Mouse (Mus musculus): ENCODE measurements around the gene Kcna7.
"Not testable (repeated sequence)": the region's sequence is repeated elsewhere in the genome, so short reads cannot be mapped to it uniquely, and the experiment has no call there.

Kcna7 gene

DNA sequence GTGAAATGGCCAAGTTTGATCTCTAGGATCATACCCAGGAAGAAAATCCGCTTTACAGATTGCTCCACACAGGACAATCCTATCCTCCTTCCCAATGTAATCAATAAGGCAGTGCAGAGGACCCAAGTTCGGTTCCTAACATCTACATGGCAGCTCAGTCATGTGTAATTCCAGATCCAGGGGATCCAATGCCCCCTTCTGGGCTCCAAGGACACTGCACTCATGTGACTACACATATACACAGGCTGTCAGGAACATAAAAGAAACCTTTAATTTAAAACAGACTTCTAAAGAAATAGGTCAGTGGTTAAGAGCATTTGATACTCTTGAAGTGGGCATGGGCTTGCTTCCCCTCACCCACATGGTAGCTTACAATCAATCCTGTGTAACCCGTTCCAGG lies 19.4 kb upstream of the Kcna7 start:
- DNase-seq (ENCODE audit: low read depth in 2 of 2, low spot score in 2 of 2), result no peak

DNA sequence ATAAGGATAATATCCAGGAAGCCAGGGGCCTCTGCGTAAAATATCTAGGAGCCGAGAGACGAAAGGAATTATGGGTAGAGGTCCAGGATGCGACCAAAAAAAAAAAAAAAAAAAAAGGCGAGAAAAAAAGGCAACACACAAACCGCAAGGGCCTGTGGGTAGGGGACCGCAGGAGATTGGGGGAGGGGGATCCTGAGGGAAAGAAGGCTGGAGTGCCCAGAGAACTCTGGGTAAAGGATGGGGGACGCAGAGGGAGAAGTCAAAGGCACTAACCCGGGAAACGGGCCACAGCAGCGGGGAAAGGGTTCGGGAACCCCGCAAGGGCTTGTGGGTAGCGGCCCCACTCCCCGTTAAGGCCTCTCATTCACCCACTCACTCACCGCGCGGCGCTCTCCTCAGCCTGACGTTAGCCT lies 10.3 kb upstream of the Kcna7 start:
- DNase-seq (ENCODE audit: low read depth in 2 of 2, low spot score in 2 of 2), result no peak

DNA sequence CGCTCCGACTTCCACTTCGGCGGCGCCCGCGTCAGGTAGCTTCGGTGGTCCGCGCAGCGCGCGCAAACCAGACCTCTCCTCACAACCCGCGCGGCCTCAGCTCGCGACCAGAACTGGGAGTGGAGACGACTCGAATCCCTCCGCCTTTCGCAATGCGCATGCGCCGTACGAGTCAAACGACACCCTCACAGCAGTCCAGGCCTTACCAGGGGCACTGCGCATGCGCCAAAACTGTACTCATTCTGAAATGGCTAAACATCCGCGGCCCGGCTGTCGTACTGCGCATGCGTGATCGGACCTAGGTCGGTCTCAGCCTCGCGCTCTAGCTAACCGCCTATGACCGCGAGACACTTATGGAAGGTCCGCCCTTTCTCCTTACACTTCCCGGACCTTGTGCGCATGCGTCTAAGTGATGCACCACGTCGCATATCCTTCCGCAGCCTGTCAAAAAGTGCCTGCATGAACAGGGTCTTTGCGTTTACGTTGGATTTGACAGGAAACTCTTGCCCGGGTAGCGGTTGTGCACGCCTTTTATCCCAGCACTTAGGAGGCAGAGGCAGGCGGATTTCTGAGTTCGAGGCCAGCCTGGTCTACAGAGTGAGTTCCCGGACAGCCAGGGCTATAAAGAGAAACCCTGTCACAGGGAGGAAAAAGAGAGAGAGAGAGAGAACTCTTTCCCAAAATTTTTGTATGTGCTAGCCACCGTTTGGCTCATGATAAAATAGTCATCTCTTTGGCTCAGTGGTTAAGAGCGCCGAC lies 9.7 kb upstream of the Kcna7 start, which contains the start of gene Snrnp70:
Gene Snrnp70 (minus strand): TSS at position 165 of the 759 bp plus-strand sequence.
- DNase-seq (ENCODE audit: low read depth in 2 of 2, low spot score in 2 of 2), result peak; percentile 99 to 100

DNA sequence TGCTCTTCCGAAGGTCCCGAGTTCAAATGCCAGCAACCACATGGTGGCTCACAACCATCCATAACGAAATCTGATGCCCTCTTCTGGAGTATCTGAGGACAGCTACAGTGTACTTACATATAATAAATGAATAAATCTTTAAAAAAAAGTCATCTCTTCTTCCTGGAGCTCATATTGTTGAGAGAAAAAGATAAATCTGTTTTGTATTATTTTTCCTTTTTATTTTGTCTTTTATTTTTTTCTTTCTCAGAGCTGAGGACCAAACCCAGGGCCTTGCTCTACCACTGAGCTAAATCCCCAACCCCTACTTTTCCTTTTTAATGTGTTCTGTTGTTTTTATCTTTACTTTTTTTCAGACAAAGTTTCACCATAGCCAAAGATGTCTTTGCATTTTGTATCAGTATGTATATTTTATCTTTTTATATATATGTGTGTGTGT lies 9.1 kb upstream of the Kcna7 start:
- not testable (repeated sequence) for DNase-seq (ENCODE audit: low read depth in 2 of 2, low spot score in 2 of 2)

DNA sequence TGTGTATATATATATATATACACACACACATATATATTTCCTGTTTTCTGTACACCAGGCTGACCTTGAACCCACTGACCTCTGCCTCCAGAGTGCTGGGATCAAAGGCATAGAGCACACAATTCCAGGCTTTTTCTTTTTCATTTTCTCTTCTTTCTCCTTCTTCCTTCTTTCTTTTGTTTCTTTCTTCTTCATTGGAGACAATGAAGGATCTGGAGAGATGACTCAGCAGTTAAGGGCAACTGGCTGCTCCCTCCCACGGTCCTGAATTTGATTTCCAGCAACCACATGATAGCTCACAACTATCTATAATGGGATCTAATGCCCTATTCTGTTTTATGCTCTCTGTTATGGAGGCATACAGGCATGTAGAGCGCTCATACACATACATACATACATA lies 8.7 kb upstream of the Kcna7 start:
- DNase-seq (ENCODE audit: low read depth in 2 of 2, low spot score in 2 of 2), result no peak

DNA sequence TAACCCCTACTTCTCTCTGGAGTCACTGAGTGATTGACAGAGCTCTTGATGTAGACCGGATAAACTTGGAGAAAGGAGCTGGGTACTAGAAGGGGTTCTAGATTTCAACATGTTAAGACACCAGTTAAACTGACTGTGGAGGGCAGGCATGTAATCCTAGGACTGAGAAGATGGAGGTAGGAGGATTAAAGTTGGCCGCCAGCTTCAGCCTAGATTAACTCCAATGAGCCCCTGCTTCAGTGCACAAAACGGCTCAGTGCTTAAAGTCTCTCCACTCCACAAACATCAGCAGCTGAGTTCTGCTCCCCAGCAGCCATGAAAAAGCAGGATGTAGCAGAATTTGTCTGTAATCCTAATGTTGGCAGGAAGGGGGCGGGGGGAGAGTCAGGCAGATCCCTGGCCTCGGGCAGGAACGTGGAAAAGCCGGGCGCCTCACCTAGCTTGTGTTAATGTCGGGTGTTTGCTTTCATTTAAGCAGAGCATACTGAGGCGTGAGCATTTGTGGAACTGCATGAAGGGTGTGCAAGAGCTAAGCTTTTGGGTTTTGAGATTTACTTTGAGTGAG lies 3.9 kb upstream of the Kcna7 start:
- DNase-seq (ENCODE audit: low read depth in 2 of 2, low spot score in 2 of 2), result no peak

DNA sequence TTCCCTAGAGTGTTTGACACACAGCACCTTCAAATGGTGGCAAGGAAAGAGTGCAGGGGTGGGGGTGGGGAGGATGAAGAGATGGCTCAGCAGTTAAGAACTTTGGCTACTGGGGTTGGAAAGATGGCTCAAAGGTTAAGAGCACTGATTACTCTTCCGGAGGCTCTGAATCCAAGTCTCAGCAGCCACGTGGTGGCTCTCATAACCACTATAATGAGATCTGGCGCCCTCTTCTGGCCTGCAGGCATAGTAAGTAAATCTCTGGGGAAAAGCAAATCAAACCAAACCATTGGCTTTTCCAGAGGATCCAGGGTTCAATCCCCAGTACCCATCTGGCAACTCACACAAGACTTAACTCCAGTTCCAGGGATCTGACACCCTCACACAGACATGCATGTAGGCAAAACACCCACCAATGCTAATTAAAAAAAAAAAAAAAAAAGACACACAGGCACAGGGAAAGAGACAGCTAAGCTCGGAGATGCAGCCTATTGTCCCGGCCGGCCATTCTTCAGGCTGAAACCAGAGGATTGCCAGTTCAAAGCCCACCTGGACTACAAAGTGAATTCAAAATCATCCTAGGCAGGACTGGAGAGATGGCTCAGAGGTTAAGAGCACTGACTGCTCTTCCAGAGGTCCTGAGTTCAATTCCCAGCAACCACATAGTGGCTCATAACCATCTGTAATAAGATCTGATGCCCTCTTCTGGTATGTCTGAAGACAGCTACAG lies 1.8 kb upstream of the Kcna7 start:
- DNase-seq (ENCODE audit: low read depth in 2 of 2, low spot score in 2 of 2), result peak; percentile 31 to 62

DNA sequence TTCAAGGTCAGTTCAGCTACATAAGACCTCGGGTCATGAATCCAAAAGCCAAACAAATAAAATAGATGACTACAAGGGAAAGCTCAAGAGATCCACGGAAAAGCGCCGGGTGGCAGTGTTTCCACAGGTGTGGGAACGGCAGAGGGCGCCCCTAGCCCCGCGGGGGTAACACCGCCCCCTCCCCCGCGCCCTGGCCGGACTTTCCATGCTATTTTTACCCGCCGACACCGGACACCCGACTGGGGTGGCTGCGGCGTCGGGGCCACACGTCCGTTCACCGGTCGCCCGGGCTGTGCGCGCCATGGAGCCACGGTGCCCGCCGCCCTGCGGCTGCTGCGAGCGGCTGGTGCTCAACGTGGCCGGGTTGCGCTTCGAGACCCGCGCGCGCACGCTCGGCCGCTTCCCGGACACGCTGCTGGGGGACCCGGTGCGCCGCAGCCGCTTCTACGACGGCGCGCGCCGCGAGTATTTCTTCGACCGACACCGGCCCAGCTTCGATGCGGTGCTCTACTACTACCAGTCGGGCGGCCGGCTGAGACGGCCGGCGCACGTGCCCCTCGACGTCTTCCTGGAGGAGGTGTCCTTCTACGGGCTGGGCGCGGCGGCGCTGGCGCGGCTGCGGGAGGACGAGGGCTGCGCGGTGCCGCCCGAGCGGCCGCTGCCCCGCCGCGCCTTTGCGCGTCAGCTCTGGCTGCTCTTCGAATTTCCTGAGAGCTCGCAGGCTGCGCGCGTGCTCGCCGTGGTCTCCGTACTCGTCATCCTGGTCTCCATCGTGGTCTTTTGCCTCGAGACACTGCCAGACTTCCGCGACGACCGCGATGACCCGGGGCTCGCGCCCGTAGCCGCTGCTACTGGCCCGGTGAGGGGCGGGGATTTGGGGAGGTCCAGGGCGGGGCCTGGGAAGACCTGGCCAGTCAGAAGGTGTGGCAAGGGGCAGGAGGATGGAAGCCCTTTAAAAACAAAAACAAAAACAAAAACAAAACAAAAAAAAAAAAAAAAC lies 1.0 kb downstream of the Kcna7 start:
- no peak for DNase-seq (ENCODE audit: low read depth in 2 of 2, low spot score in 2 of 2)

DNA sequence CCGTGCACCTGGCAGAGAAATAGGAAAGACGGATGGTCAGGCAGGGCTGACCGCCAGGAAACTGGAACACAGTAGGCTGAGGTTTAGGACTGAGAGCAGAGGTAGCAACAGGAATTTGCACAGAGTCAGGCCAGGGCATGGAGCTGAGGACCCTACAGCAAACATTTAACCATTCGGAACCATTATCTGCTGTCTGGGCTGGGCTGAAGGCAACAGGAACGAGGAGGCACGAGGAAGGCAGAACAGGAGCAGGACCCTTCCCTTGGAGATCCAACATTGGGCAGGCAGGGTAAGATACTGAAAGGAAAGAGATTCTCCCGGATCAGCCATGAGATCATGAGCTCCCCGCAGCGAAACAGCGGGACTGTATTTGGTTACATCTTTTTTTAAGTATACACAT lies 2.4 kb downstream of the Kcna7 start:
- no peak for DNase-seq (ENCODE audit: low read depth in 2 of 2, low spot score in 2 of 2)

DNA sequence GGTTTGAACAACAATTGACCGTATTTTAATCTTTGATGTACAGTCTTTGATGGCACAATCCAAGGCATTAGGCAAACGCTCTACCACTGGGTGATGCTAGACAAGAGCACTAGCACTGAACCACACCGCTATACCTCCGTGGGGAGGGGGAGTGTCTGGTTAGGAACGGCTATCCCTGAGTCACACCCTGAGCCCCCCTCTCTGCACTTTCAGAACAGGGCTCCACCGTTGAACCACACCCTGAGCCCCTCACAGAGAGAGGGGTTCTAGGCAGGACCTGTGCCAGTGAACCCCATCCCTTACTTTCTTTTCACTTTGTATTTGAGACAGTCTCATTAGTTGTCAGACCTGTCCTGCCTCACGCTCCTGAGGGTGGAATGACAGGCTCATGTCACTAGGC lies 2.9 kb downstream of the Kcna7 start:
- DNase-seq (ENCODE audit: low read depth in 2 of 2, low spot score in 2 of 2), result no peak

DNA sequence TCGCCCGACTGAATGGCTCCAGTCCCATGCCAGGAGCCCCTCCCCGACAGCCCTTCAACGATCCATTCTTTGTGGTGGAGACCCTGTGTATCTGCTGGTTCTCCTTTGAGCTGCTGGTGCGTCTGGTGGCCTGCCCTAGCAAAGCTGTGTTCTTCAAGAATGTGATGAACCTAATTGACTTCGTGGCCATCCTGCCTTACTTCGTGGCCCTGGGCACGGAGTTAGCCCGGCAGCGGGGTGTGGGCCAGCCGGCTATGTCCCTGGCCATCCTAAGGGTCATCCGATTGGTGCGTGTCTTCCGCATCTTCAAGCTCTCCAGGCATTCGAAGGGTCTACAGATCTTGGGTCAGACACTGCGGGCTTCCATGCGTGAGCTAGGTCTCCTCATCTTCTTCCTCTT lies 3.5 kb downstream of the Kcna7 start:
- no peak for DNase-seq (ENCODE audit: low read depth in 2 of 2, low spot score in 2 of 2)

DNA sequence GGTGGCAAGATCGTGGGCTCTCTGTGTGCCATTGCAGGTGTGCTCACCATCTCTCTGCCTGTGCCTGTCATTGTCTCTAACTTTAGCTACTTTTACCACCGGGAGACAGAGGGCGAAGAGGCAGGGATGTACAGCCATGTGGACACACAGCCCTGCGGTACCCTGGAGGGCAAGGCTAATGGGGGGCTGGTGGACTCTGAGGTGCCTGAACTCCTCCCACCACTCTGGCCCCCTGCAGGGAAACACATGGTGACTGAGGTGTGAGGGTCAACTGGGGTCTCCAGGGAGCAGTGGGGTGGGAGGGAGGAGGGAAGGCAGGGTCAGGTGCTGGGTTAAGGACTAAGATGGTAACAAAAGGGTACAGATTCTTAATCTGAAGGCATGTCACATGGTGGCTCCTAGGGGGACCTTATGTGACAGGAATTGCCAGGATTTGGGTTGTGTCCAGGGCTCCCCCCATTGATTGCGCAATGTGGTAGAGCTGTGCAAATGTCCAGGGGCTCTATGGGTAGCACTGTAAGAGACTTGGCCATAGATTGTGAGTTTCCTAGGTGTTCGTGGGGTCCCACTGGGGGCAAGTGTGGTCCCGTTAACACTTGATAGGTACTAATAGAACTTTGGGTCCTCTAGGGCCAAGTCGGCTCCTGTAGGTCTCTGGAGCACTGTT lies 4.2 kb downstream of the Kcna7 start:
- no peak for DNase-seq (ENCODE audit: low read depth in 2 of 2, low spot score in 2 of 2)

DNA sequence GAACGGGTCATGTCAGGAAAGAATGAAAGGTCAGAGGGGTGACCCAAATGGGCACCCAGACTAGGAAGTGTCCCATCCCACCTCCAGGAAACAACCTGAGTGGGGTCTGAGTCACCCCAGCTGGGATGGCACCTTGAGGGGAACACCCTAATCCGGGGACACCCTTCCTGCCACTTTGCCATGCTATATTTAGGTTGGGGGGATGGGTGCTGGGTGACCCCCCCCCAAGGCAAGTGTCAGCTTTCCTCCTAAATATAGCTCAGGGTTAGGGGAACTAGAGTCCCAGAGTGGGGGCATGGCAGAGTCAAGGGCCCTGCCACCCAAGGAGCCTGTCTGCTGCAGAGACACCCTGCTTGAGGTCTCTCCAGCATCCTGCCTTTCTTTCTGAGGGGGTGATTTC lies 7.0 kb downstream of the Kcna7 start:
- DNase-seq (ENCODE audit: low read depth in 2 of 2, low spot score in 2 of 2), result no peak

DNA sequence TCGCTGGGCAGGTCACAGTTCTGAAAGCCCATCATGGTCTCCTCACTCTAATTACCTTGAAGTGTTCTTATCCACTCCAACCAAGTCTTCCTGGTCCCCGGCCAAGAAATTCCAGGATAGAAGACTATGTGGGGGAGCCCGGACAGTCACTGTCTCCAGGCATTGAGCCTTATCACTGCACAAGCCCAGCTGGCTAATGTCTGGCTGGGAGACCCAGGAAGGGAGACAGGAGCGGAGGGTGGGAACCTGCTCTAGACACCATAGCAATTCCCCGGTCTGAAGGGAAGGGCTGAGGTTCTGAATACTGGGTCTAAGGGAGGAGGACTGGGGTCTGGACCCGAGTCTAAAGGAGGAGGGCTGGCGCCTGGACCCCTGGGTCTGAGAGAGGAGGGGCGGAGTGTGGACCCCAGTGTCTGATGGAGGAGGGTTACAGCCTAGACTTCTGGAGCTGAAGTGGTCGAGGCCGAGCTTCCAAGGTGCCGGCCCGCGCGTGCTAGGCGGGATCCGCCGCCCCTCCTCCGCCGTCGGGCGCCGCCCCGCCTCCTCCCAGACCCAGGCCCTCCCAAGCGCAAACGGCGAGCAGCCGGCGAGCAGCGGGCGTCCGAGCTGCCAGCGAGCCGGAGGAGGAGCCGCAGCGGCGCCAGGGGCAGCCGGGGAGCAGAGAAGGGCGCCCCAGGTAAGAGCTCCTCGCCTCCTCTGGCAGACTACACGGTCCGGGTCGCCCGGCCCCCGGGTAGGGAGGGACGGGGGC lies 7.8 kb downstream of the Kcna7 start, which contains the start of gene Ntf5:
Gene Ntf5 (plus strand): TSS at position 583 of the 751 bp plus-strand sequence.
- no peak for DNase-seq (ENCODE audit: low read depth in 2 of 2, low spot score in 2 of 2)

DNA sequence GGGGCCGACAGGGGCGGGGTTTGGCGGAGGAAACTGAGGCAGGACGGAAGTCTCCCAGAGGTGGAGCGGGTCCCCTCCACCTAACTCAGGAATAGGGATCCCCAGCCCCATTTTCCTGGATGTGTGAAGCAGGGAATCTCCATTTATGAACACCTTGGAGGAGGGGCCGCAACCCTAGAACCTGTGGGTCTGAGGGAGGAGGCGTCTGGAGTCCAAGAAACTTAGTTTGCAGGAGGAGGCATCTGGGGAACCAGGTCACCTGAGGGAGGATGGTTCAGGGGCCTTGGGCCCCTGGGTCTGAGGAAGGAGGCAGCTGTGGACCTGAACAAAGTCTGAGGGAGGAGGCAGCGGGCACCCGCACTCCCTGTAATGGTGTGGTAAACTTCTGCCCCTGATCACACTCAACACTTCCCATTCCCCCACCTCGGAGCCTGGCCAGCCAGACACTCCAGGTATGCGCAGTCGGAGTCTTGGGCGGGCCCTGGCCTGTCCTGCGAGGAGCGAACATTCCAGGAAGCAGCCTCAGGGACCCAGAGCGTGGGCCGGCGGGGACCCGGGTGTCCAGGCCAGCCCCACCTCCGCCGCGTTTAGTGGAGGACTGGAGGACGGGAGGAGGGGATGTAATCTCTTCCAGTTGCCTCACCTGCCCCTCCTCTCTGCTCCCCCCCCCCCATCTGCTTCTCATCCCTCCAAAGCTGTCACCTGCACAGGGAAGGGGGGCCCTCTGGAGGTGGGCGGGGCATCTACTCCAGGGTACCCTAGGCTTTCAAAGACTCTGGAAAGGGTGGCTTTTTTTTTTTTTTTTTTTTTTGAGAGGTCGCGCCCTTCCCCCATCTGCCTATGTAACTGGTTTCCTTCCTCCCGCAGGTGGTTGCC lies 8.6 kb downstream of the Kcna7 start:
- DNase-seq (ENCODE audit: low read depth in 2 of 2, low spot score in 2 of 2), result no peak

DNA sequence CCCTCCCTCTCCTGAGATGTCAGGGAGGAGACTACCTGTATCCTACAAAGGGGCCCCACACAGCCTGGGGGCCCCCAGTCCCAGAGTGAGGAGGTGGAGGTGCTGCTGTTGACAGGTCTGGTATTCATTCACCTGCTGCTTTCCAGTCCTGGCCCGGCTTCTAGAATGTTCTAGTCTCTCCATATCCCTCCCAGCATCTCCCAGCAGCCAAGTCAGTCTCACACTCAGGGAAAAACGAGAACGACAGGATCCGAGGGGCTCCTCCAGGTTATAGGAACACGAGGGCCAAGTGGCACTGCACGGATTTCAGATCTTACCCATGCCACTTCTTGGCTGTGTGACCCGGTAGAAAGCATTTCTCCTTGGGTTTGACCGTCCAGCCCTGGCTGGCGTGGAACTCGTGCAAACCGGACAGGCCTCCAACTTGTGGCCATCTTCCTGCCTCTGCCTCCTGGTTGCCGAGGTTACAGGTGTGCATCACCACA lies 9.3 kb downstream of the Kcna7 start:
- DNase-seq (ENCODE audit: low read depth in 2 of 2, low spot score in 2 of 2), result no peak

DNA sequence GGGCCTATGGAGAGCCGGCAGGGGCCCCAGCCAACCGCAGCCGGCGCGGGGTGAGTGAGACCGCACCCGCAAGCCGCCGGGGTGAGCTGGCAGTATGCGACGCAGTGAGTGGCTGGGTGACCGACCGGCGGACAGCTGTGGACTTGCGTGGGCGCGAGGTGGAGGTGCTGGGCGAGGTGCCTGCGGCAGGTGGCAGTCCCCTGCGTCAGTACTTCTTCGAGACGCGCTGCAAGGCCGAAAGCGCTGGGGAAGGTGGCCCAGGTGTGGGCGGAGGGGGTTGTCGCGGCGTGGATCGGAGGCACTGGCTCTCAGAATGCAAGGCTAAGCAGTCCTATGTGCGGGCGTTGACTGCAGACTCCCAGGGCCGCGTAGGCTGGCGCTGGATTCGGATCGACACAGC lies 10.2 kb downstream of the Kcna7 start:
- DNase-seq (ENCODE audit: low read depth in 2 of 2, low spot score in 2 of 2), result no peak

DNA sequence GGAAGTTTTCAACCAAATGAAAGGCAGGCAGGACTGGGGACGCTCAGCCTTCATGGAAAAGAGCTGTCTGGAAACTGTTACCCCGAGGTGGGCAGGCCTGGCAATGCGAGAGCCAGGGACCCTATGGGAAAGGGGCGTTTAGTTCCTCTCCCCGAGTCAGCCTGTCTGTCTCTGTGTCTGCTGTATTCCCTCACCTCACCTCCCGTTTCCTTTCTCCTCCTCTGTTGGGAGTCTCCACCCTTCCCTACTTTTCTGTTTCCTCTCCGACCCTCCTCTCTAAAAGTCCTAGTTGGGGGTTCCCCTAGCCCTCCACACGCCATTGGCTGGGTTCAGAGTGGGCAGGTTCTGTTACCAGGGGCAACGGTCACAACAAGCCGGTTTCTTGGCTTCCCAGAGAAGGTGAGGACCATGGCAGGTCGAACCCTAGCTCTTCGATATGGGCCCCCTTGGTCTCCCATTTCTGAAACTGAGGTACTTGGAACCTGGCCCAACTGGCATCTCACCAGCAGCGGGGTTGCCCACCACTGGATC lies 12.6 kb downstream of the Kcna7 start:
- no peak for DNase-seq (ENCODE audit: low read depth in 2 of 2, low spot score in 2 of 2)
